Mouse (Mus musculus) erythroblast, embryonic 14.5 days (primary cell): ENCODE results near the gene Mmp25.

Experiments
- GATA1 ChIP-seq: IDR thresholded peaks from 2 replicates; pipeline ENCODE4 v1.6.1; 2012; ENCODE audit warnings: low read length, inconsistent platforms, mixed read lengths
- TAL1 ChIP-seq: IDR thresholded peaks from 3 replicates; pipeline ENCODE4 v1.6.1; 2012; ENCODE audit warnings: low read length, inconsistent platforms, mixed read lengths

- TF ChIP-seq TAL1 (no peak), GATA1 (no peak)
Observed at GRCm38 (mm10) chr17:23653324-23653723, 8.2 kb upstream of the Mmp25 start.
